Mouse (Mus musculus) erythroid progenitor cell, adult 5-6 weeks (primary cell): ENCODE data around the gene Crybg1. TPM values are rescaled to one million over a fixed set of nuclear protein-coding genes. Genes with fewer than 3 reads are reported as not detected.
A peak's percentile ranks its signal among the peaks of the same experiment; 100 is the strongest.

Experiments used
- ATAC-seq: replicated peaks from 2 replicates; pipeline ENCODE4 v1.8.0; 2016; ENCODE audit warnings: moderate number of reproducible peaks, mild to moderate bottlenecking, moderate TSS enrichment, inconsistent platforms; ENCODE audit not compliant: poor library complexity, low FRiP score, severe bottlenecking
- total RNA-seq, 2 experiments: library from RNA; stranded (forward) in 1 of 2; stranded (reverse) in 1 of 2; fragments of 150-400 nt in 1 of 2; fragments of 186-747, 209-891 nt in 1 of 2; gene quantifications; 2 replicates each; pipeline versions ENCODE4 v1.2.3 to v1.2.4; 2015 to 2017; ENCODE audit warnings: low replicate concordance in 2 of 2

Crybg1 gene
- total RNA-seq, 2 experiments from 2014 or later: 3.8 to 4.2 TPM

GRCm38 (mm10) chr10:43910032-43910872 lies 238.4 kb downstream of the Crybg1 start:
- no peak for ATAC-seq

- no peak for ATAC-seq
These were observed 244.1 kb downstream of the Crybg1 start for GRCm38 (mm10) chr10:43904569-43904968.

GRCm38 (mm10) chr10:43901578-43902194 lies 247.0 kb downstream of the Crybg1 start, which contains the start of the genes Qrsl1 and Rtn4ip1:
Gene Qrsl1, minus strand, starts transcription at chr10:43901745.
Gene Rtn4ip1, plus strand, starts transcription at chr10:43901807.
- peak; percentile 95 for ATAC-seq

- ATAC-seq: peak; percentile 55
These were observed 247.6 kb downstream of the Crybg1 start for GRCm38 (mm10) chr10:43900883-43901570.

Other genes starting within 250 kb of the Crybg1 start
- gene Qrsl1, start 247.1 kb downstream of the Crybg1 start, total RNA-seq (2015; ENCODE audit: low replicate concordance): 9.7 and 10.1 TPM in 2 replicates
- 1.2 and 3.2 TPM in 2 replicates for gene Qrsl1, start 247.1 kb downstream of the Crybg1 start, total RNA-seq (2017; ENCODE audit: low replicate concordance)
- gene Rtn4ip1, start 247.0 kb downstream of the Crybg1 start, total RNA-seq (2015; ENCODE audit: low replicate concordance): 5.4 and 7.9 TPM in 2 replicates
- gene Rtn4ip1, start 247.0 kb downstream of the Crybg1 start, total RNA-seq (2017; ENCODE audit: low replicate concordance): 2.6 and 5.0 TPM in 2 replicates
- gene Atg5, start 119.5 kb upstream of the Crybg1 start, total RNA-seq (2015; ENCODE audit: low replicate concordance): 3.2 and 7.5 TPM in 2 replicates
- 11.3 and 12.1 TPM in 2 replicates for gene Atg5, start 119.5 kb upstream of the Crybg1 start, total RNA-seq (2017; ENCODE audit: low replicate concordance)